Mouse (Mus musculus): ENCODE measurements around the gene Rsu1. TPM values are rescaled to one million over a fixed set of nuclear protein-coding genes. Genes with fewer than 3 reads are reported as not detected.

Gene Rsu1
- polyA plus RNA-seq, 1 experiment, result 67.7 TPM

- no peak overlapping the region for H3K27ac ChIP-seq (ENCODE audit: insufficient read depth, low read length)
- H3K27me3 ChIP-seq (ENCODE audit: control insufficient read depth, insufficient read depth, low read length, poor library complexity, severe bottlenecking), result no peaks in the 10 kb centered on the region
- no peak for TF ChIP-seq POLR2A (IDR thresholded peaks at IDR 0.05; ENCODE audit: insufficient read depth, low read length)
- TF ChIP-seq EP300 (IDR thresholded peaks at IDR 0.05; ENCODE audit: insufficient read depth, low read depth, low read length), result no peak
- no peak for TF ChIP-seq CTCF (IDR thresholded peaks at IDR 0.05; ENCODE audit: low read depth, low read length)
- H3K9me3 ChIP-seq (replicated peaks; ENCODE audit: control insufficient read depth, insufficient read depth, low read length, poor library complexity, severe bottlenecking), result no peaks in the 10 kb centered on the region
- H3K4me1 ChIP-seq (ENCODE audit: control insufficient read depth, insufficient read depth, low read length), result no peaks in the 10 kb centered on the region
- H3K36me3 ChIP-seq (ENCODE audit: control insufficient read depth, insufficient read depth, low read length, poor library complexity, severe bottlenecking), result no peaks in the 10 kb centered on the region
- no peak overlapping the region for H3K9ac ChIP-seq (ENCODE audit: low read depth, poor library complexity, severe bottlenecking)
- no peak overlapping the region for H3K4me3 ChIP-seq (ENCODE audit: low read depth, low read length)
These were observed 37.9 kb downstream of the Rsu1 start for GRCm38 (mm10) chr2:13233254-13233835.

- Histone ChIP-seq H3K9me3 (replicated peaks; ENCODE audit: control insufficient read depth, insufficient read depth, low read length, poor library complexity, severe bottlenecking) (no peaks in the 10 kb centered on the region), H3K4me3 (ENCODE audit: low read depth, low read length) (no peak overlapping the region), H3K27me3 (ENCODE audit: control insufficient read depth, insufficient read depth, low read length, poor library complexity, severe bottlenecking) (no peaks in the 10 kb centered on the region), H3K9ac (ENCODE audit: low read depth, poor library complexity, severe bottlenecking) (no peak overlapping the region), H3K27ac (ENCODE audit: insufficient read depth, low read length) (no peak overlapping the region), H3K36me3 (ENCODE audit: control insufficient read depth, insufficient read depth, low read length, poor library complexity, severe bottlenecking) (no peaks in the 10 kb centered on the region), H3K4me1 (ENCODE audit: control insufficient read depth, insufficient read depth, low read length) (no peaks in the 10 kb centered on the region)
- TF ChIP-seq POLR2A (IDR thresholded peaks at IDR 0.05; ENCODE audit: insufficient read depth, low read length) (no peak), EP300 (IDR thresholded peaks at IDR 0.05; ENCODE audit: insufficient read depth, low read depth, low read length) (no peak), CTCF (IDR thresholded peaks at IDR 0.05; ENCODE audit: low read depth, low read length) (no peak)
These were observed 38.9 kb downstream of the Rsu1 start for GRCm38 (mm10) chr2:13232305-13232704.

- Histone ChIP-seq H3K27ac (ENCODE audit: insufficient read depth, low read length) (no peak overlapping the region), H3K4me1 (ENCODE audit: control insufficient read depth, insufficient read depth, low read length) (no peaks in the 10 kb centered on the region), H3K27me3 (ENCODE audit: control insufficient read depth, insufficient read depth, low read length, poor library complexity, severe bottlenecking) (no peaks in the 10 kb centered on the region), H3K4me3 (ENCODE audit: low read depth, low read length) (no peak overlapping the region), H3K9ac (ENCODE audit: low read depth, poor library complexity, severe bottlenecking) (no peak overlapping the region), H3K36me3 (ENCODE audit: control insufficient read depth, insufficient read depth, low read length, poor library complexity, severe bottlenecking) (no peaks in the 10 kb centered on the region), H3K9me3 (replicated peaks; ENCODE audit: control insufficient read depth, insufficient read depth, low read length, poor library complexity, severe bottlenecking) (no peaks in the 10 kb centered on the region)
- no peak for TF ChIP-seq POLR2A (IDR thresholded peaks at IDR 0.05; ENCODE audit: insufficient read depth, low read length)
- no peak for TF ChIP-seq EP300 (IDR thresholded peaks at IDR 0.05; ENCODE audit: insufficient read depth, low read depth, low read length)
- no peak for TF ChIP-seq CTCF (IDR thresholded peaks at IDR 0.05; ENCODE audit: low read depth, low read length)
These were observed 41.5 kb downstream of the Rsu1 start for GRCm38 (mm10) chr2:13229686-13230085.

GRCm38 (mm10) chr2:13226031-13226430 lies 45.2 kb downstream of the Rsu1 start:
- no peak overlapping the region for H3K4me3 ChIP-seq (ENCODE audit: low read depth, low read length)
- no peak overlapping the region for H3K27ac ChIP-seq (ENCODE audit: insufficient read depth, low read length)
- TF ChIP-seq EP300 (IDR thresholded peaks at IDR 0.05; ENCODE audit: insufficient read depth, low read depth, low read length), result no peak
- no peak for TF ChIP-seq CTCF (IDR thresholded peaks at IDR 0.05; ENCODE audit: low read depth, low read length)
- no peak for TF ChIP-seq POLR2A (IDR thresholded peaks at IDR 0.05; ENCODE audit: insufficient read depth, low read length)
- H3K9me3 ChIP-seq (replicated peaks; ENCODE audit: control insufficient read depth, insufficient read depth, low read length, poor library complexity, severe bottlenecking), result no peaks in the 10 kb centered on the region
- no peaks in the 10 kb centered on the region for H3K27me3 ChIP-seq (ENCODE audit: control insufficient read depth, insufficient read depth, low read length, poor library complexity, severe bottlenecking)
- no peaks in the 10 kb centered on the region for H3K4me1 ChIP-seq (ENCODE audit: control insufficient read depth, insufficient read depth, low read length)
- no peaks in the 10 kb centered on the region for H3K36me3 ChIP-seq (ENCODE audit: control insufficient read depth, insufficient read depth, low read length, poor library complexity, severe bottlenecking)
- no peak overlapping the region for H3K9ac ChIP-seq (ENCODE audit: low read depth, poor library complexity, severe bottlenecking)

- Histone ChIP-seq H3K36me3 (ENCODE audit: control insufficient read depth, insufficient read depth, low read length, poor library complexity, severe bottlenecking) (no peaks in the 10 kb centered on the region), H3K9ac (ENCODE audit: low read depth, poor library complexity, severe bottlenecking) (no peak overlapping the region), H3K27ac (ENCODE audit: insufficient read depth, low read length) (no peak overlapping the region), H3K4me1 (ENCODE audit: control insufficient read depth, insufficient read depth, low read length) (no peaks in the 10 kb centered on the region), H3K27me3 (ENCODE audit: control insufficient read depth, insufficient read depth, low read length, poor library complexity, severe bottlenecking) (no peaks in the 10 kb centered on the region), H3K9me3 (replicated peaks; ENCODE audit: control insufficient read depth, insufficient read depth, low read length, poor library complexity, severe bottlenecking) (no peaks in the 10 kb centered on the region), H3K4me3 (ENCODE audit: low read depth, low read length) (no peak overlapping the region)
- TF ChIP-seq EP300 (IDR thresholded peaks at IDR 0.05; ENCODE audit: insufficient read depth, low read depth, low read length), result no peak
- TF ChIP-seq CTCF (IDR thresholded peaks at IDR 0.05; ENCODE audit: low read depth, low read length), result no peak
- no peak for TF ChIP-seq POLR2A (IDR thresholded peaks at IDR 0.05; ENCODE audit: insufficient read depth, low read length)
These were observed 46.7 kb downstream of the Rsu1 start for GRCm38 (mm10) chr2:13224546-13224945.

GRCm38 (mm10) chr2:13223451-13223850 lies 47.8 kb downstream of the Rsu1 start:
- H3K4me3 ChIP-seq (ENCODE audit: low read depth, low read length), result no peak overlapping the region
- no peaks in the 10 kb centered on the region for H3K27me3 ChIP-seq (ENCODE audit: control insufficient read depth, insufficient read depth, low read length, poor library complexity, severe bottlenecking)
- H3K9ac ChIP-seq (ENCODE audit: low read depth, poor library complexity, severe bottlenecking), result no peak overlapping the region
- no peak for TF ChIP-seq CTCF (IDR thresholded peaks at IDR 0.05; ENCODE audit: low read depth, low read length)
- TF ChIP-seq POLR2A (IDR thresholded peaks at IDR 0.05; ENCODE audit: insufficient read depth, low read length), result no peak
- TF ChIP-seq EP300 (IDR thresholded peaks at IDR 0.05; ENCODE audit: insufficient read depth, low read depth, low read length), result no peak
- no peak overlapping the region for H3K27ac ChIP-seq (ENCODE audit: insufficient read depth, low read length)
- no peaks in the 10 kb centered on the region for H3K9me3 ChIP-seq (replicated peaks; ENCODE audit: control insufficient read depth, insufficient read depth, low read length, poor library complexity, severe bottlenecking)
- no peaks in the 10 kb centered on the region for H3K4me1 ChIP-seq (ENCODE audit: control insufficient read depth, insufficient read depth, low read length)
- no peaks in the 10 kb centered on the region for H3K36me3 ChIP-seq (ENCODE audit: control insufficient read depth, insufficient read depth, low read length, poor library complexity, severe bottlenecking)

Measured in ES-Bruce4 (cell line).